Mouse (Mus musculus): ENCODE results near the gene Smc6. TPM values are rescaled to one million over a fixed set of nuclear protein-coding genes. Genes with fewer than 3 reads are reported as not detected.

Smc6 gene
- polyA plus RNA-seq, 1 experiment from 2014 or later, result 112 TPM

DNA sequence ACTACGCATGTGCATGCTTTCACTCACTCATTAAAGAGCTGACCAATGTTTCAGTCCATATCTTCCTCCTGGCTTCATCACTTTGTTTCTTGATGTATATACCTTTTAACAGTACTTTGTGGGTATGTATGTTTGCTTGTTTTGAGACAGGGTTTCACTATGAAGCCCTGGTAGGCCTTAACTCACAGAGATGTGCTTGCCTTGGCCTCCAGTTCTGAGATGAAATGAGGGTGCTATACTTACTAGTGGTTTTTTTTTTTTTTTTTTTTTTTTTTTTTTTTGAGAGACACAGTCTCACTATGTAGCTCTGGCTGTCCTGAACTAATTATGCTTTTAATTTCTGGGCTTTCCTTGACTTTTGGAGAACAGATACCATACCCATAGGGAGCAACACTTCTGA, 18.2 kb upstream of the Smc6 start:
- no peak for ATAC-seq (ENCODE audit: low read depth)
- Histone ChIP-seq H3K4me3 (no peak overlapping the region), H3K27ac (replicated peaks) (no peak overlapping the region), H3K4me1 (replicated peaks) (no peaks in the 10 kb centered on the region), H3K27me3 (no peaks in the 10 kb centered on the region), H3K9me3 (no peaks in the 10 kb centered on the region), H3K4me2 (no peak overlapping the region), H3K36me3 (0 out of 2 replicates have a peak, but pooled peaks cover 7% of the 10 kb centered on the region), H3K9ac (no peak overlapping the region)
- WGBS, result 95% methylated on average over 1 of the region's 1 CpGs

- WGBS, result 83% methylated on average over 3 of the region's 3 CpGs
- no peak for ATAC-seq (ENCODE audit: low read depth)
- Histone ChIP-seq H3K4me2 (no peak overlapping the region), H3K4me3 (no peak overlapping the region), H3K36me3 (0 out of 2 replicates have a peak, but pooled peaks cover 3% of the 10 kb centered on the region), H3K4me1 (replicated peaks) (no peaks in the 10 kb centered on the region), H3K9ac (no peak overlapping the region), H3K9me3 (no peaks in the 10 kb centered on the region), H3K27me3 (no peaks in the 10 kb centered on the region), H3K27ac (replicated peaks) (no peak overlapping the region)
These were observed 15.4 kb upstream of the Smc6 start for GRCm38 (mm10) chr12:11250322-11250721.

- Histone ChIP-seq H3K27me3 (no peaks in the 10 kb centered on the region), H3K27ac (replicated peaks) (no peak overlapping the region), H3K9ac (peak overlapping the region; percentile 96; the same call in 1 of the 2 replicates), H3K36me3 (no peaks in the 10 kb centered on the region), H3K4me1 (replicated peaks) (peaks cover 36% of the 10 kb centered on the region), H3K9me3 (no peaks in the 10 kb centered on the region), H3K4me2 (peak overlapping the region; percentile 87), H3K4me3 (peak overlapping the region; percentile 87)
- no peak for ATAC-seq (ENCODE audit: low read depth)
- WGBS, result 6% methylated on average over 13 of the region's 13 CpGs
These were observed 791 bp upstream of the Smc6 start for GRCm38 (mm10) chr12:11264895-11265294.

GRCm38 (mm10) chr12:11266282-11266985, 748 bp downstream of the Smc6 start:
- Histone ChIP-seq H3K4me1 (replicated peaks) (peaks cover 37% of the 10 kb centered on the region), H3K27me3 (no peaks in the 10 kb centered on the region), H3K9me3 (no peaks in the 10 kb centered on the region), H3K36me3 (no peaks in the 10 kb centered on the region), H3K9ac (peak overlapping the region; percentile 96), H3K27ac (replicated peaks) (peak overlapping the region; percentile 92), H3K4me3 (peak overlapping the region; percentile 87), H3K4me2 (peak overlapping the region; percentile 72)
- peak; percentile 82 for ATAC-seq (ENCODE audit: low read depth)
- under 1% methylated on average over 47 of the region's 51 CpGs for WGBS

DNA sequence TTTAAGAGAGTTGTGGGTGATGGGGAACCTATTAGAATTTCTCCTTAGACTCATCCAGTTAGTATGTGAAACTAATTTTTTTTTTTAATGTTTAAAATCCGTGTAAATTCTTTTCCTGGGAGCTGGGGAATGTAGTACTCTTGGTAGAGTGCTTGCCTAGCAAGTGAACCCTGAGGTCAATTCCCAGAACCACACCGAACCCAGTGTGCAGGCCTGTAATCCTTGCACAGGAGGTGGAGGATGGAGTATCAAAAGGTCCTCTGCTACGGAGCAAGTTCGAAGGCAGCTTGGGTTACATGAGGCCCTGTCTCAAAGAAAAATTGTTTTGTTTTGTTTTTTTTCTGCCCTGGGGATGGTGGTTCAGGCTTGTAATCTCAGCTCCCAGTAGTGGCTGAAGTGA, 1.3 kb downstream of the Smc6 start:
- H3K4me1 ChIP-seq (replicated peaks), result peaks cover 37% of the 10 kb centered on the region
- H3K4me2 ChIP-seq, result peak overlapping the region; percentile 72
- WGBS, result 4% methylated on average over 4 of the region's 4 CpGs
- H3K4me3 ChIP-seq, result peak overlapping the region; percentile 87
- no peak for ATAC-seq (ENCODE audit: low read depth)
- no peaks in the 10 kb centered on the region for H3K9me3 ChIP-seq
- H3K9ac ChIP-seq, result peak overlapping the region; percentile 96
- H3K27ac ChIP-seq (replicated peaks), result no peak overlapping the region
- no peaks in the 10 kb centered on the region for H3K27me3 ChIP-seq
- H3K36me3 ChIP-seq, result 0 out of 2 replicates have a peak, but pooled peaks cover 3% of the 10 kb centered on the region

- Histone ChIP-seq H3K9me3 (no peaks in the 10 kb centered on the region), H3K4me1 (replicated peaks) (peaks cover 17% of the 10 kb centered on the region), H3K27ac (replicated peaks) (no peak overlapping the region), H3K4me2 (no peak overlapping the region), H3K27me3 (no peaks in the 10 kb centered on the region), H3K9ac (no peak overlapping the region), H3K36me3 (peaks cover 32% of the 10 kb centered on the region), H3K4me3 (no peak overlapping the region)
- 94% methylated on average over 4 of the region's 4 CpGs for WGBS
- no peak for ATAC-seq (ENCODE audit: low read depth)
These were observed 6.9 kb downstream of the Smc6 start for GRCm38 (mm10) chr12:11272568-11272967.

- Histone ChIP-seq H3K4me3 (no peak overlapping the region), H3K27me3 (no peaks in the 10 kb centered on the region), H3K9ac (no peak overlapping the region), H3K27ac (replicated peaks) (no peak overlapping the region), H3K9me3 (no peaks in the 10 kb centered on the region), H3K36me3 (peaks cover 36% of the 10 kb centered on the region), H3K4me2 (no peak overlapping the region), H3K4me1 (replicated peaks) (peaks cover 11% of the 10 kb centered on the region)
- no peak for ATAC-seq (ENCODE audit: low read depth)
- WGBS, result 83% methylated on average over 1 of the region's 1 CpGs
These were observed 7.5 kb downstream of the Smc6 start for GRCm38 (mm10) chr12:11273185-11273584.

DNA sequence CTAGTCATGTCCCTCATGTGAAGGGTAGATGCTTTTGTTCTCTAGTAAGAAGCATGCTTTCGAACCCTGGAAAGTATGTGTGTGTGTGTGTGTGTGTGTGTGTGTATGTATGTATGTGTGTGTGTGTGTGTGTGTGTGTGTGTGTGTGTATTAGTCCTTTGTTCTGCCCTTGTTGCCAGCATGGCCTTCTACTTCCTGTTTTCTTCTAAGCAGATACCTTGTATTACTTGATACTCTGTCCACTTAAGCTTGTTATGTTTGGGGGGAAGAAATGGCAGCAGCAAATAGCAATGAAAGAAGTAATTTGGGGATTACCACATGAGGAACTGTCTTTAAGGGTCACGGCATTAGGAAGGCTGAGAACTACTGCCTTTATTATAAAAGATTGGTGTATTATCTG, 10.9 kb downstream of the Smc6 start:
- H3K27me3 ChIP-seq, result no peaks in the 10 kb centered on the region
- H3K4me2 ChIP-seq, result no peak overlapping the region
- H3K9ac ChIP-seq, result no peak overlapping the region
- no peak overlapping the region for H3K4me3 ChIP-seq
- H3K36me3 ChIP-seq, result peaks cover 65% of the 10 kb centered on the region
- ATAC-seq (ENCODE audit: low read depth), result no peak
- 95% methylated on average over 2 of the region's 2 CpGs for WGBS
- H3K4me1 ChIP-seq (replicated peaks), result no peaks in the 10 kb centered on the region
- no peaks in the 10 kb centered on the region for H3K9me3 ChIP-seq
- H3K27ac ChIP-seq (replicated peaks), result no peak overlapping the region

GRCm38 (mm10) chr12:11277207-11277606, 11.5 kb downstream of the Smc6 start:
- WGBS, result 91% methylated on average over 6 of the region's 6 CpGs
- no peaks in the 10 kb centered on the region for H3K4me1 ChIP-seq (replicated peaks)

DNA sequence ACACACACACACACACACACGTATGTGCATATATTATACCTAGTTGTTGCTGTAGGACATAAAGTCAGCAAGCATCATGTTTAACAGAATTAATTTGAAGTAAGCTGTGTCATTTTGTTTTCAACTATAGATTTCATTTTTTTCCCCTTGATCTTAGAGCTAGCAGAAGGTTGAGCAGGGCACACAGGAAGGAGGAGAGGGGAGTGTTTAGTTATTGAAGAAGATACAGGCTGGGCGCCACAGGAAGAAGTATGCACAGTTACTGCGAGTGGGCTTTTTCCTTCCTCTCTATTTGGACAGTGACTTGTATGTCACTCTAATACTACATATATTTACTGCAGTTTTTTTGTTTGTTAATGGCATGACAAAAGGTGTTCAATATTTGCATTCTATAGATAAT, 14.2 kb downstream of the Smc6 start:
- H3K36me3 ChIP-seq, result peaks cover 62% of the 10 kb centered on the region
- H3K4me2 ChIP-seq, result no peak overlapping the region
- 96% methylated on average over 3 of the region's 3 CpGs for WGBS
- no peak overlapping the region for H3K4me3 ChIP-seq
- no peaks in the 10 kb centered on the region for H3K27me3 ChIP-seq
- no peaks in the 10 kb centered on the region for H3K9me3 ChIP-seq
- H3K4me1 ChIP-seq (replicated peaks), result no peaks in the 10 kb centered on the region
- no peak overlapping the region for H3K27ac ChIP-seq (replicated peaks)
- H3K9ac ChIP-seq, result no peak overlapping the region
- no peak for ATAC-seq (ENCODE audit: low read depth)

More at GRCm38 (mm10) chr12:11277207-11277606, 11.5 kb downstream of the Smc6 start:
- Histone ChIP-seq H3K4me3 (no peak overlapping the region), H3K9ac (no peak overlapping the region), H3K27ac (replicated peaks) (no peak overlapping the region), H3K4me2 (no peak overlapping the region), H3K9me3 (no peaks in the 10 kb centered on the region), H3K36me3 (peaks cover 65% of the 10 kb centered on the region), H3K27me3 (no peaks in the 10 kb centered on the region)
- no peak for ATAC-seq (ENCODE audit: low read depth)

DNA sequence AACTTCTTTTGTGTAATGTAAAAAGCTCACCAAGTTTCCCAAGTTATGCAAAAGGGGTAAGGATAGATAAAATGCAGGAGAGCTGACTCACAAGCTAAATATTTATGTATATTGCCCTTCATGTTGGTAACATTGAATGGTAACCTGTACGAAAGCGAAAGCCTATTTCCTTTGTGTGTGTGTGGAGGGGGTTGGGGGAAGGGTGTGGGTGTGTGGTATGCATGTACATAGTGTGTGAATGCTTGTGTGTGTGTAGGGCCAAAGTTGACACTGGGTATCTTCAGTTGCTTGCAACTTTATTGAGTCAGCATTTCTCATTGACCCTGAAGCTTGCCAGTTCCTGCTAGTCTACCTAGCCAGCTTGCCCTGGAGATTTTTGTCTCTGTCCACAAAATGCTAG, 15.9 kb downstream of the Smc6 start:
- no peaks in the 10 kb centered on the region for H3K4me1 ChIP-seq (replicated peaks)
- no peaks in the 10 kb centered on the region for H3K9me3 ChIP-seq
- no peak for ATAC-seq (ENCODE audit: low read depth)
- H3K36me3 ChIP-seq, result peaks cover 75% of the 10 kb centered on the region
- no peaks in the 10 kb centered on the region for H3K27me3 ChIP-seq
- WGBS, result 95% methylated on average over 2 of the region's 2 CpGs
- no peak overlapping the region for H3K27ac ChIP-seq (replicated peaks)
- H3K9ac ChIP-seq, result no peak overlapping the region
- no peak overlapping the region for H3K4me2 ChIP-seq
- H3K4me3 ChIP-seq, result no peak overlapping the region

DNA sequence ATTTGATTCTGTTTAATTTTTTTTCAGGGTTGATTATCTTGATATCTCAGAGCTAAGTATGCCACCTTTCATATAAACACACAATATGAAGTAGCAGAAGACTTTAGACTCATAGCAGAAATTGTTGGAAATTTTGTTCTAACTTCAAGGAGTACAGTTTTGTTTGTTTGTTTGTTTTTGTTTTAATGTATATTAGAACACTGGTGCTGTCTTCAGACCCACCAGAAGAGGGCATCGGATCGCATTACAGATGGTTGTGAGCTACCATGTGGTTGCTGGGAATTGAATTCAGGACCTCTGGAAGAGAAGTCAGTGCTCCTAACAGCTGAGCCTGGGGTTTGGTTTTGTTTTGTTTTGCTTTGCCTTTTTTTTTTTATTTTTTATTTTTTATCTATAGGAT, 20.7 kb downstream of the Smc6 start:
- no peaks in the 10 kb centered on the region for H3K27me3 ChIP-seq
- 89% methylated on average over 2 of the region's 2 CpGs for WGBS
- no peak overlapping the region for H3K4me2 ChIP-seq
- peaks cover 57% of the 10 kb centered on the region for H3K36me3 ChIP-seq
- no peaks in the 10 kb centered on the region for H3K9me3 ChIP-seq
- H3K4me3 ChIP-seq, result no peak overlapping the region
- no peak for ATAC-seq (ENCODE audit: low read depth)
- no peaks in the 10 kb centered on the region for H3K4me1 ChIP-seq (replicated peaks)
- no peak overlapping the region for H3K27ac ChIP-seq (replicated peaks)
- H3K9ac ChIP-seq, result no peak overlapping the region

GRCm38 (mm10) chr12:11300858-11301257, 35.2 kb downstream of the Smc6 start:
- H3K4me3 ChIP-seq, result no peak overlapping the region
- no peak overlapping the region for H3K4me2 ChIP-seq
- no peaks in the 10 kb centered on the region for H3K27me3 ChIP-seq
- H3K9ac ChIP-seq, result no peak overlapping the region
- 100% methylated on average over 1 of the region's 1 CpGs for WGBS
- no peak overlapping the region for H3K27ac ChIP-seq (replicated peaks)
- no peaks in the 10 kb centered on the region for H3K9me3 ChIP-seq
- no peaks in the 10 kb centered on the region for H3K4me1 ChIP-seq (replicated peaks)
- no peak for ATAC-seq (ENCODE audit: low read depth)
- peaks cover 73% of the 10 kb centered on the region for H3K36me3 ChIP-seq

All from neural tube, embryonic 13.5 days (tissue).